Mouse (Mus musculus) yolk sac, embryonic 10.5 days (tissue): ENCODE measurements around the gene Paqr5.

Experiments
- DNase-seq: peaks from one replicate; pipeline ENCODE4 v3.0.0-alpha.2; 2017; ENCODE audit warnings: low spot score

Gene Paqr5

DNA sequence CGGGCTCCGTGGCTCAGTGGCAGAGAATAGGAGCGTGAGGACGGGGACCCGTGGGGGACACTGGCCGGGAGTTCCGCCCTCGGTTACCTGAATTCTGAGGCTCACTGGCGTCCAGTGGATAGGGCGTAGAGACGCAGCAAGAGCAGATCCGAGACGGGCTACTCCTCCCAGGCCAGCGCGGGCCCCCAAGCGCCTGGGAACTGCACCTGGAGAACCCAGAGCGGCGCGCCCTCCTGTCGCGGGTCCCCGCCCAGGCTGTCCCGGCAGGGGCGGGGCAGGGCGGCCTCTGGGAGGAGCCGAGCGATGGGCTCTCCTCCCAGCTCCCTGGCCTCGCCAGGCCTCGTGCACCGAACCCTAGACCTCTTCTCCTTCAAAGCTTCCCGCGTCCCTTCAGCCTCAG, at the start of gene Paqr5:
Gene Paqr5, minus strand, starts transcription at position 257 of the 400 bp plus-strand sequence.
- DNase-seq: peak; percentile 56

DNA sequence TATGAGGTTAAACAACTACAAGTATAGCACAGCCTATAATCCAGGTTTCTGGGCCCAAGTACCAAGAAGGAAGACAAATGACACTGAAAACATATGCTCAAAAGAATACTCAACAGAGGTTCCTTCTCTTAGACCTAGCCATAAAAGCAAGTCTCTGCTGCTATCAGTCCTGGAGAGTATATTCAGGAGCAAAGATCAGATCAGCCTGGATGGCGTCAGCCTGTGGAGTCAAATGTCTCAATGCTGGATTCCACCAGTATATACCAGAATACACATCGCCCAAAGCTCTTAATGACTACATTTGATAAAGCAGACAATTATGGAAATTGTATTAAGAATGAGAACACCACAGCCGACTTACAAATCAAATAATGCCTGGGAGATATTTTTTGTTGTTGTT, 35.6 kb upstream of the Paqr5 start:
- no peak for DNase-seq

DNA sequence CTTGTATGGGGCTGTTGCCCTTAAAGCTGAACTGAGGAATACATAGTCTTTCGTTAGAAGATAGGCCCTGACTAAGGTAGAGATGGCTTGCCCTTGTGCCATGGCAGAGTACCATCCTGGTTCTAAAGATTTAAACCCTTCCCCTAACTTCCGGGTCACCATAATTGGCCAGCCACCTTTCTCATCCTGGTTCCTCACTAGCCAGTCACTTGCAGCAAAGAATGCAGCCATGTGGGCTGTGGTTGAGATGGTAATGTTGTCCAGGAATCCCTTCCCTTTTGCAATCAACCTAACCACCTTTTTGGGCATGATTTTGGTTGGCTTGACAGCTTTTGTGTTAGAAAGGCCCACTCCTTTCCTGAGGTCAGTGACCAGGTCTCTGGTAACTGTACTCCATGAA, 33.8 kb upstream of the Paqr5 start:
- no peak for DNase-seq

DNA sequence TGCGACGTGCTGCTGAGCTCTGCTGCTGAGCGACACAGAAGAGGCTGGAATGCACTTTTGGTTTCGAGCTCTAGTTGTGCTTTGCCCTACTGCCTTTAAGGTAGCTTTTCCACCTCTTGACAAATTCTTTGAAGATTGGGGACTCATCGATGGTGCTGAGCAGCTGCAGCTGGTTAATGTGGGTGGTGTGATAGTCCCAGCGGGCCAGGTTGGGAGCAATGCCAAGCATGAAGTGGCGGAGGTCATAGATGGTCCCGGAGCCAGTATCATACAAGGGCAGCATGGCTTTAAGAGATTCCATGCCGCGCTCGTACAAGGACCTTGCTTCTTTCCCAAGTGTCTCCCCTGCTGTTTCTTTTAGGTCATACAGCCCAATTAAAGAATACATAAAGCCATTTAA, 33.3 kb upstream of the Paqr5 start:
- DNase-seq: no peak

DNA sequence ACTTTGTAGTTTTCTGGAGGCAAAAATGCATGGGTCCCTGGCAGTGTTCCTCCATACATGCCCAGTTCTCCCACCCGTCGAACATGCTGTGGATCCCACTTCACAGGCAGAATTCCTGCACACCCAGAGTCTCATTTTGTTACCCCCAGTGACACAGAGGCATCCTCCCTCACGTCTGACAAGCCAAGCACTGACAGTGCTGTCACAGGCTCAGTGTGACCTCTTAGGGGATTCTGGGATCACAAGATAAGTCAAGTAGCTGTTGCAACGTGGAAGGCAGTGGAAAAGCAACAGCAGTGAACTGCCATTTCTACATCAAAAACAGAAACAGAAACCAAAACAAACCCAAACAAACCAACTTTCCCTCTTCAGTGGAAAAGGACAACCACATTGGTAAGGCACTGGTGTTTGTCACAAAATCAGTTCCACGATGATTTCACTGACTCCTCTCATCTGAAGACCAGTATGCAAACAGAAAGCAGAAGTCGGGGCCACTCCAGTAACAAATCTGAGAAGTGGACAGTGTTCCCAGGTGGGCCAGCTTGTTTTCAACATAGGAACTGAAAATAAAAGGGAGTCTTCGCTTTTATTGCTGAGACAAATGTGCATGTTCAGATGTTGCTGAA, 31.3 kb upstream of the Paqr5 start:
- no peak for DNase-seq

DNA sequence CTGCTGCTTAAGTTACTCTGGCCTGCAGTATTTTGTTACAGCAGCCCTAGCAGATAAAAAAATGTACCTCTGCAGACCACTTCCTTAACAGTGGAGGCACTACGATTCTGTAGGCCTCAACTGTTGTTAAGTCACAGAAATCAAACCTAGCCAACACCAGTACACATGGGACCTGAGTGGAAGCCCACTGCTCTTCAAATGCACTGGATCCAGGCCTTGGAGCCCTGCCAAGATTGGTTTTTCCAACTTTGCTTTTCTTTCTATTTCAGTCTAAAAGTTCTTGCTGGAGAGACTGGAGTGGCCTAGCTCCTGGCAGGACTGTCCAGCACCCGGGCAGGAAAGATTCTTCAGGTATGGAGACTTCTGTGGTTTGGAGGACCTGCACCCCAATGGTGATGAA, 29.6 kb upstream of the Paqr5 start:
- no peak for DNase-seq

DNA sequence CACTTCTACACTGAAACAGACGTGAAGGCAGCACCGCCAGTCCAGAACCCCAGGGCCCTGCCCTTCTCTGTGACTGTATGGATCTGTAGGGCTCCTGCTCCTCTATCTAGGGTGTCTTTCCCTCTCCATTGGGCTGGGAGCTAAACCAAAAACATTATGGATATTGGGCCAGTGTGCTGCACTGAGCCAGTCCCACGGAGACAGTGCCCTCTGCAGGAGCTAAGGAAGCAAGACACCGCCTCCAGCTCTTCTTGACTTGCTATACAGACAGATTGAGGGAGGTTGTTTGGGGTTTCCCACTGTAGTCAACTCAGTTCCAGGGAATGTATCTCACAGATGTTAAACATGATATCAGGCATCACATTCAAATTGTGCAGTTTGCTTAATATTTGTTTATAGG, 24.1 kb upstream of the Paqr5 start:
- DNase-seq: no peak

DNA sequence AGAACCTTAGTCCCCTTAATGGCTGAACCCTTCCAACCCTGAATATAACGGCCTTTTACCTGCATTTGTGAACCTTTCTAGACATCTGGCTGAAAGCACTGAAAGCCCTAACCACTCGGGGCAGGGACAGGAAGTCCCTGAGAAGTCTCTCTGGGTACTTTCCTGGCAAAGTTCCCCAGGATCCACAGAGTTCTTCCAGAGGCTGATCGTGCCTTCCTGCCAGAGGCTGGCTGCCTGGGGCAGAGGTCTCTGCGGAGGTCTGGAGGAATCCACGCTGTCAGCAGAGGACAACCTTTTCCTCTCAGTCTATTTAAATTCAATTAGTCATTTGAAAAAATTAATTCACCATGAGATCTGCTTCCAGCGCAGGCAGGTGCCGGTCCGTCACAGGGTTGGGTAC, 22.5 kb upstream of the Paqr5 start:
- DNase-seq: no peak

DNA sequence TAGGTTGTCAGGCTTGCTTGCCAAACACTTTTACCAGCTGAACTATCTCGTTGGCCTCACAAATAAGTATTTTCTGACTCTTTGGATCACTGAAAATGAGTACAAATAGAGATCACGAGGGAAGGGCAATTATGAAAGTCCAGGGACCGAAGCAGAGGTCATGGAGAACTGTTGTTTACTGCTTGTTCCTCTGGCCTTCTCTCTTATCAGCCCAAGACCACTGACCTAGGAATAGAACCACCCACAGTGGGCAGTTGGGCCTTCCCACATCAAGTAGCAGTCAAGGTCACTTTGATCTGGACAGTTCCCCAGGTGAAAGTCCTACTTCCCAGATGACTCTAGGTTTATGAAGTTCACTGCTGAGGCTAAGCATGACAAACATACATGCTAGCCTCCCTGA, 15.5 kb upstream of the Paqr5 start:
- DNase-seq: no peak

DNA sequence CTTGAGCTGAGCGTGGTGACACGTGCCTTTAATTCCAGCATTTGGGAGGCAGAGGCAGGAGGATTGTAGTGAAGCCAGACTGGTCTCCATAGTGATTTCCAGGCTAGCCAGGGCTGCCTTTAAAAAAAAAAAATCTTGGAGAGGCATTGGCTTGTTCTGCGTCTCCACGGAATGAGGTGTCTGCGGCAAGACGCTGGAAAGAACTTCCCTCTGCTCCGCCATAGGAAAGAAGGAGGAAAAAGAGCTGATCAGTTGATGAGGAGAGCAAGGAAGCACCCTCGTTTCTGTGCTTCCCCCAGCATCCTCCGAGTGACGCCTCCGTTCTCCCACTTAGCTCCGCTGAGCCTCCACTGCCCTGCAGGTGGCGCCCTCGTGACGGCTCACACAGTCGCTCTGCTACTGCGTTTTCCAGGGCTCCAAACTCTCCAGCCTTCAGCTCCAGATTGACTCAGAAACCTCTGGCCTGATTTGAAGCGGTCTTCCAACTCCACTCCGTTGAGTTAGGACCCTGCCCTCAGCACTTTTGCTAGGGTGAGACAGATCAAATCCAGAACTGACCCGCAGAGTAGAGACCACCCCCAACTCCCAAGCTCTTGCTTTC, 13.5 kb upstream of the Paqr5 start:
- DNase-seq: peak; percentile 65

DNA sequence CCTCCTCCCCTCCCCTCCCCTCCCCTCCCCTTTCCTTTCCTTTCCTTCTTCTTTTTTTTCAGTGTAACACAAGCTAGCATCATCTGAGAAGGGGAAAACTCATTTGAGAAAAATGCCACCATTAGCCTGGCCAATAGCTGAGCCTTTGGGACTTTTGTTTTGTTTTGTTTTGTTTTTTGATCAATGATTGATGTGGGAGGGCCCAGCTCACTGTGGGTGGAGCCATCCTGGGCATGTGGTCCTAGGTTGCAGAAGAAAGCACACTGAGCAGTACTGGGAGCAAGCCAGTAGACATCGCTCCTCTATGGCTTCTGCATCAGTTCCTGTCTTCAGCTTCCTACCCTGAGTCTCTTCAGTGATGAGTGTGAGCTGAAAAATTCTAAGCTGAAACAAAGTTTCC, 9.2 kb upstream of the Paqr5 start:
- no peak for DNase-seq

DNA sequence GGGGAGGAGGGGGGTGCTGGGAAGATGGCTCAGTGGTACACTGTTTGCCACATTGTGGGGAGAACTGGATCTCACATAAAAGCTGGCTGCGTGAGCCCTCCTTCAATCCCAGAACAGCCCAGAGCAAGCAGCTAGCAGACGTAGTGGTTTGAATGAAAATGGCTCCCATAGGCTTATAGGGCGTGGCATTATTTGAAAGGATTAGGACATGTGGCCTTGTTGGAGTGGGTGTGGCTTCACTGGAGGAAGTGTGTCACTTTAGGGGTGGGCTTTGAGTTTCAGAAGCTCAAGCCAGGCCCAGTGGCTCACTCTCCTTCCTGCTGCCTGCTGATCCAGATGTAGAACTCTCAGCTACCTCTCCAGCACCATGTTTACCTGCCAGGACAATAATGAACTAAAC, 5.5 kb upstream of the Paqr5 start:
- DNase-seq: no peak

DNA sequence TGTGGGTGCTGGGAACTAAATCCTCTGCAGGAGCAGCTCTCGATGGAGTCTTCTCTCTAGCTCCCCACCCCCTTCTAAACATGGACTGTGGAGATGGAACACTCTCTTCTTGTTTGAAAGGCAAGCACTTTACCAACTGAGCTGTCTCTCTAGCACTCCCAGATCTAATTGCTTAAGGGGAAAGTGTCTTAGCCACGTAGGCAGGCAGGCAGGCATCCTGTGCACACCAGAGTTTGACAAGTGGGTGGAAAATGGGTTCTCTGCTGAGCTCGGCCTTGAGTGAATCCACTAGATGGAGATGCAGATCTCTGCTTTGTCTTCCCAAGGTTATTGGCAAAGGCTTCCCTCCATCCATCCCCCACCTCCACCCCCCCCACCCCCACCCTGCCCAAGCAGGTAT, 1.4 kb upstream of the Paqr5 start:
- no peak for DNase-seq

DNA sequence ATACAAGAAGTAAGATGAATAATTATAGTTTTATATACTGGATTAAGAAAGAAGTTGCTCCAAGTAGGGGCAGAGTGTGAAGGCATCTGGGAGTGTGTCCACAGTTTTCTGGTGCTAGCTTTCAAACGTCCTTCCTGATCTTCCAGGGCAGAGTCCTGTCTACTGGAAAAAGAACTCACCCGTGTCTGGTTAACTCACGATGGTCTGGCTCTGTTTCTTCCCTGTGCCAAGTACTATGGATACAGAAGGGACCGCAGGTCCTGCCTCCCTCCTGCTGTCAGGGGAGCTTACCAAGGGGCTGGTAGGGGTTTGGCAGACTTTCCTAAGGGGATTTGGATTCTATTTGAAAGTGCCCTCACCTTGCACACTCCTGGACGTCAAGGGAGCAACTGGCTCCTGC, 1.6 kb downstream of the Paqr5 start:
- DNase-seq: no peak

DNA sequence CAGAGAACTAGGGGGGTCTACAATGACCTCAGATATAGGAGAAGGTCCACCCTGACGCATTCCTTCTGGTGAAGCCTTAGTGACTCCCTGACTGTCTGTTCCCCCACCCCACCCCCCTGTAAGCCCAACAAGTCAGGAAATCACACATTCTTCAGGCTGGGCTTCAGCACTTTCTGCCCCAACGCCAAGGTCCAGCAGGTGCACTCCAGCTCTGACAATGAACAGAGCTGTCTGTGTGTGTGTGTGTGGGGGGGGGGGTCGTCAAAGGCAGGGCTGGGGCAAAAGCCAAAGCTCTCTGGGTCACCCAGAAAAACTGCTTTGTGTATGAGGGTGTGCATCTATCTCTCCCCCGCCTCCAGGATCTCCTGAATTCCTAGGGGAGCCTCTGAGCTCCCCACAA, 2.8 kb downstream of the Paqr5 start:
- DNase-seq: peak; percentile 32

DNA sequence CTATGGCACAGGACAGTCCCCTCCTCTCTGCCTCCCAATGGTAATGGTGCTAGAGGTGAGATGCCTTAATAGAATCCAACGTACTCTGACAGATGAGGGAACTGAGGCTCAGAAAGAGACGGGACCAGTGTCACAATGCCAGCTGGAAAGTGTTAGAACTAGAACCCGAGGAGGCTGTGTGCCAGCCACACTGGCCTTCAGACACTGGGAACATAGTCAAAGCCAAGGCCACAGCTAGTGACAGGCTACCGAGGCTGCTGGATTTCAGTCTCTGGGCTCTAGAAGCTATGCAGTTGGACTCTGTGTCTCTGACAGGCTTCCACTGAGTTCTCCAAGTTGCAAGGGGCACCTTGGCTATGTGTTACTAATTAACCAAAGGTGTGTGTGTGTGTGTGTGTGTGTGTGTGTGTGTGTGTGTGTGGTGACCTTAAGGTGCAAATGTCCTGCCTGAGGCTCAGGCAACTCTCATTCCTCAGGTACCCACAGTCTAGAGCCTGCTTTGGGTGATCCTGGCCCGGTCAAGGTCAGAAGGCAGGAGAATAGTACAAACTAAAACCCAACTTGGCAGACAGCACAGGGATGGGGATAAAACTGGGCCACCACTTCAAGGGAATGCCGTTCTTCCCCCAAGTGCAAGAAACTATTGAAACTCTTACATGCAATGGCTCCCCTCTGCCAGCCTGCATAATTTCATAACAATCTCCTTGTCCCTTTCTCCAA, 3.5 kb downstream of the Paqr5 start:
- peak; percentile 75 for DNase-seq

DNA sequence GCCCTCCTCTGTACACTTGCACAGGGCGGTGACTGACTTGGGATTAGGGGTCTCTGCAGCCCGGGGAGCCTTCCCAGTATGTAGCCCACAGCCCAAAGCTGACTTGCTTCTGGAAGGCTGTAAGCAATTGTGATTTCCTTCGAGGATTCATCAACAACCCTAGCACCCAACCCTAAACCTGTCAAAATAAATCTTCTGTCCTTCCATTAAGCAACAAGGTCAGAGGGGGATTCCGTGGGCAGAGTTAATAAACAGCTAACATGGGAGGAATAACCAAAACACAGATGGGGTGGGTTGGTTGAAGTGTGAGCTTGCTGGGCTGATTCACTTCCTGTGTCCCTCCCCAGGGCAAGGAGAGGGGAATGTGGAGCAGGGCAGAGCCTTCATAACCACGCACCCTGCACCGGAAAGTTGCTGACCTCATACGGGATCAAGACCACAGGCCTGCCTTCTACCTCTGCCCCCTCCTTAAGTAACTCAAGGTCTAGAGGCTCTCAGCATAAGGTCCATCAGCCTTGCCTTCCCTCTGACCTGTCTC, 5.0 kb downstream of the Paqr5 start:
- peak; percentile 41 for DNase-seq

DNA sequence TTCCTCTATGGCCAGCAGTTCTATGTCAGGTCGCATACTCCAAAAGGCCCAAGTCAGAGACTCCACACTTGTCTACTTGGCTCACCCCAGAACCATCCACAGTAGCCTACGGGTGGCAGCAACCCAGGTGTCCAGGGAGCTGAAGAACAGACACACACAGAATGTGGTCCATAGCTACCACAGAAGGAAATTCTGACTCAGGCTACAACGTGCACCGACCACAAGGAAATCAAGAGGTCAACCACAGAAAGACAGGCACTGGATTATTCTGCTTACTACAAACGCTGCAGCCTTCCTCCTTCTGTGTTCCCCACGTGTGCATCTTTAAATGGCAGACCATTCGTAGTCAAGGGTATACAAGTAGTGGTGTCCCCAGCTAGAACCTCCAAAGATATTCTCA, 6.4 kb downstream of the Paqr5 start:
- no peak for DNase-seq

DNA sequence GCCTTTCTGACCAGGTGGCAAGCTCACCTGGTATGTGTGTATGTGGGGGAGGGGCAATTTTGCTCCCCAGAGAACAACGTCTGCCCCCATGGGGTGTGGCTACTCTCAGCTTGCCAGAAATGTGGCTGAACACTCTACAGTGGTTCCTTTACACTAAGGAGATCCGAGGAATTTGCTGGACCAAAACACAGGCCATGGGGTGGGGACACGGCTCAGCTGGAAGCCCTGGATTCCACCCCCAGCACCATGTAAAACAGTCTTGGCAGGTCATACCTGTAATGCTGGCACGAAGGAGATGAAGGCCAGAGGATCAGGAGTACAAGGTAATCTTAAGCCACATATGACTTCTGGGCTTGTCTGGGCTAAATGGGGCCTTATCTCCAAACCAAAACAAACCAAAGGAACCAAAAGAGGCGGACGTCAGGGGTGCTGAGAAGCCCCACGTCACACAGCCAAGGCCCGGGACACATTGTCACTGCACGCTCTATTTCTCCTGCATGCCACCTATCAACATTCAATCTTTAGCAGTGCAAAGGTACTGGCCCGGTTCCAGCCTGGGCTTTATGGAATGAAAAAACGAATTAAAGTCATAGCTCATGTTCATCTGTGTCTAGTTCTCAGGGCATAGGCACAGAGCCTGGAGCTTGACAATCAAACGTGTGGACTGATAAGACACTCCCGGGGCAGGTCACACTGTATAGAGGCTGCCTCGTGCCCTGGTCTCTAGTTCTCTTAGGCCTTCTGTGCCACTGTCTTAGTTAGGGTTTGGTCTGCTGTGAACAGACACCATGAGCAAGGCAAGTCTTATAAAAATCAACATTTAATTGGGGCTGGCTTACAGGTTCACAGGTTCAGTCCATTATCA, 8.2 kb downstream of the Paqr5 start:
- no peak for DNase-seq

DNA sequence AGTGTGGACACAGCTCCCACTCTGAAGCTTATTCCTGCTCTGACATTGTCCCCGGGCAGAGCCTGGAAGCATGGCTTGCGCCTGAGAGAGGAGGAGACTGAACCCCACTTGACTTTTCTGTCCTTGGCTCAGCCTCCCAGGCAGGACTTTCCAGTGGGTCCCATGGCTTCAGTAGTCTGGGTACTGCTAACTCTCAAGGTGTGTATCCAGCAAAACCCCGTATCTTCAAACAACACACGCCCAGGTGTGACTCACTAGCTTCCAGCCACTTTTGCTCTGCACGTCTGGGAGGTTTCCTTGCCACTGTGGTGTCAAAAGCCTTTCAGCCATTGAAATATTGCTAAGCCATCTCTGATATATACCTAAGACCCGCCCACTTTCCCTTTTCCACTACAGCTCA, 9.3 kb downstream of the Paqr5 start:
- DNase-seq: no peak

DNA sequence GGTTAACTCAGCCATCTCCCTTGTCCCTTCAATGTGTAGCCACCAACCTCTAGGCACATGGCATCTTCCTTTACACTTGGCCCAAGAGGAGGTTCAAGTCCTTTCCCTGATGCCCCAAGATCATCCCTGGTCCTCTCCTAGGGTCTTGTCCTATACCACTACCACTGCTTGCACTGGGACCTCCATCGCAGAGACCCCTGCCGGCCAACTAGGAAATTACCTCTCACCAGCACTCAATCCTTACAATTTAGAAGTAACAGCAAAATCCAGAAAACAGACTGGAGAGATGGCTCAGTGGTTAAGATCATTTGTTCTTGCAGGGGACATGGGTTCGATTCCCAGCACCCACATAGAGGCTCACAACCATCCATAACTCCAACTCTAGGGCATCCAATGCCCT, 11.2 kb downstream of the Paqr5 start:
- no peak for DNase-seq

DNA sequence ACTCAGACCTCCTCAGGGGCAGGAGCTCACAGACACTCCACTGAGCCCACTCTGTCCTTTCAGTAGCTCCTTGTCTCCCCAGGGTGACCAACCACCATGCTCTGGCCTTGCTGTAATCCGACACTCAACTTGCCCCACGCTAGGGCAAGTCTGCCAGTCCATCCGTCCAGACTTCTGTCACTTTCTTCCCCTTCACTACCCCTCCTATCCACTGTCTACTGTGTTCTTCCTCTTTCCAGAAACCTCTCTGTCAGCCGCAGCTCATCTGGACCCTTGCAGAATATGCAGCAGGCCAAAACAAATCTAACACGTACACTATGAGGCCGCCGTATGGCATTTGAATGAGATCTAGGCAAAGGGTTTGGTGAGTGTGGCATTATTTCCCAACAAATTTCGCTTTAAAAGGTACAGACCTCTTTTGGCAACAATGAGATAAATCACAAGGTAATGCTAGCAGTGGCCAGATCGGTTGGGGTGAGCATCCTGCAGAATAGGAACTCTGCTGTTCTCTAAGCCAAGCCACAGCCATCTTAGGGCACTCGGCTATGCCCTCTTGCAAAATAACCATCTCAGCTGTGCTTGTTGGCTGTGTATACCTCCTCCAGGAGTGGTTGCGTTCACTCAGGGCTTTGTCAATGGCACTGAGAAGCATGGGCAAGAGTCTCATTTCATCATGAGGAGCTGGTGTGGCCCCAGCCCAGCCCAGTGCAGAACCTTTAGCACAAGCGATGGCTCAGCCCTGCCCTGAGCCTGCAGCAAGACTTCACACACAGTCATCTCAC, 13.1 kb downstream of the Paqr5 start:
- DNase-seq: no peak
